Mouse (Mus musculus) gastrocnemius, postnatal 4 days (tissue): Measurements from ENCODE around the gene Gnb4. TPM values are rescaled to one million over a fixed set of nuclear protein-coding genes. Genes with fewer than 3 reads are reported as not detected.

ENCODE experiments used
- DNase-seq, 2 experiments: peaks; one replicate each; pipeline ENCODE4 v3.0.0; 2021 to 2022; ENCODE audit warnings: low spot score in 2 of 2, mixed read lengths in 2 of 2
- long read RNA-seq, 2 experiments: library from polyadenylated mRNA; stranded (forward); transcript quantifications; one replicate each; pipeline ENCODE4 v2.0.0; 2021
- total RNA-seq, 2 experiments: library from RNA; stranded (reverse); gene quantifications; 2 replicates each; pipeline ENCODE4 v1.2.3; 2021

The Gnb4 gene
- total RNA-seq, result 10 to 100 TPM; 39.1 to 39.5 TPM
- long read RNA-seq, experiment 1, full-length matches to known transcripts, result 54 of 62 reads
- long read RNA-seq, experiment 1, partial matches to known transcripts, result 3 of 62 reads
- long read RNA-seq, experiment 1, other reads (novel, unspliced or antisense), result 5 of 62 reads
- long read RNA-seq, experiment 2, full-length matches to known transcripts, result 64 of 73 reads
- long read RNA-seq, experiment 2, partial matches to known transcripts, result 5 of 73 reads
- long read RNA-seq, experiment 2, other reads (novel, unspliced or antisense), result 4 of 73 reads

DNA sequence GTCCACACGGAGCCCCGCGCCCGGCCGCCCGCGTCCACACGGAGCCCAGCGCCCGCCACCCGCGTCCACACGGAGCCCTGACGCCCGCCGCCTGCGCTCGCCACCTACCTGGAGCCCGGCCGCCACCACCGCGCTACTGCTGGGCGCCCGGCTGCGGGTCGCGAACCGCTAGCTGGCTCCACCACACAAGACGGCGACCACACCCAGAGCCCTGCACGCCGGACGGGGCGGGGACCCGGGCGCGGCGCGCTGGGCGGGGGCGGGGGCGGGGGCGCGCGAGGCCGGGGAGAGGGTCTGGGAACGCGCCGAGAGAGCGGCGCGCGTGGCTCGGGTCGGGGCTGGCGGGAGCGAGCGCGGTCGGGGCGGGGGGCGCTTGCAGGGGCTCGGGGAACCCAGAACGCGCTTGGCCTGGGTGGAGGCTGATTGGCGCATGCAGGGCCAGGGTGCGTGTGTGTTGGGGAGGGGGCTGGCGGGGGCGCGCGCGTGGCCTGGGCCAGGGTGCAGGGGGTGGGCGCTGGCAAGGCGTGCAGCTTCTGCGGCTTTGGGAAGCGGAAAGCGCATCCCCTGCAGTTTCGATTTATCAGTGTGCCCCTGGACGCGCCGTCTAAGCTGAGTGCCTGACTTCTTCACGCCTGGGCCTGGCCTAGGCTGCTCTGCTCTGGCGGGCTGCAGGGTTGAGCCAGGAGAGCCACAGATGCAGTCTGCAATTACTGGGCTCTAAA is at the start of gene Gnb4:
Gene Gnb4 (minus strand): TSS at position 255 of the 722 bp plus-strand sequence.
- DNase-seq, result peak; percentile 41 to 64

DNA sequence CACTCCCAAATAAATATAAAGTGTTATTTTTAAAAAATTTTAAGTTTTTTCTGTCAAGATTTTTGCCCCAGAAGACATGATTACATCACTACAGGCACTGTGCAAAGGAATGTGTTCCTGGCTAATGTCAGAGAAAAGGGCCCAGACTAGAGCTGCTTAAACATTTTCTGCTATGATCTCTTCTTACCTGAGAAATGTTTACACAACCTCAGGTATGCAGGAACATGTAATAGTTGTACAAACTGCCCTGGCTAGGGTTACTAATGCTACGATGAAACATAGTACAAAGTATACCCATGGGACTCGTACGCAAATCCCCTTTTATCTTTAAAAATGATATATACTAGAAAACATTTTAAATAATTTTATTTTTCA is 45.2 kb upstream of the Gnb4 start:
- no peak for DNase-seq

DNA sequence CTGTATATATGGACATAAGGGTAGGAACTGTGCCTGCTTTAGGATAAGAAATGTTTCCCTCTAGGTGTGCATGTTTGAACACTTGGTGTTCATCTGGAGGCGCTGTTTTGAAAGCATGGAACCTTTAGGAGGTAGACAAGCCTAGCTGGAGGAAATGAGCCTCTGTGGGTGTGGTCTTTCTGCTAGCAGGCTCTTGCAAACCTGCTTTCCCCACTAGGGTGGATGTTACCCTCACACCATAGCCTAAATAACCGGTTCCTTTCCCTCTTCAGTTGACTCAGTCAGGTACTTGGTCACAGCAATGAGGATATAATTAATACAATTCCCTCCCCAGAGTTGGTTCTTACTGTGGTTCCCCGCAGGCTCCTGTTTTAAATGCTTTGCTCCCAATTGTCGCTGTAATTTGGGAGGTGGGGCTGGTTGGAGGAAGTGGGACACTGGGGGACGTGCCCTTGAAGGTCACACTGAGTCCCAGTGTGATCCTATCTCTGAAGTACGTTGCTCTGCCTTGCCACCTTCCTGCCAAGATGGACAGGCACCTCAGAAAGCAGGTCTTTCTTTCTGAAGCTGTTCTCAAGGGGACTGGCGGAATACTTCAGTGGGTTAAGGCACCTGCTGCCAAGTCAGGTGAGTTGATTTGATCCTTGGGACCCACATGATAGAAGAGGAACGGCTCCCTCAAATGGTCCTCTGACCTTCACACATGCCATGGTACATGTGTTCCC is 44.6 kb upstream of the Gnb4 start:
- no peak for DNase-seq

DNA sequence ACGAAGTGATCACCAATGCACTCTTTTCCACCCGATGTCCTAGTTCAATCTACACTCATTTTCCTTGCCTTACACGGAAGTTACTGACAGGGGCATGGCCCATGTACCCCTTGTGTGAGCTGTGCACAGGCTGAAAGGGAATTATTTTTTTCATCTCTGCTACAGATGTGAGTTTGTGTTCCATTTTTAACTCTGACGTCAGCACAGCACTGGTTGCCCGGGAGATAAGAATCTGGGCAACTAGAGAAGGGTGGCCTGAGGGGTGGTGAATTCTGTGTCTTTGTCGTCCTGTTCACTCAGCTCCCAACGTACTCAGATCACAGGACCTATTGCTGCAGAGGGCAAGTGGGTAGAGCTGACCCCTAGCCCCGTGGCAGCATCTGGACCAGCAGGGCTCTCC is 43.9 kb upstream of the Gnb4 start:
- no peak for DNase-seq

DNA sequence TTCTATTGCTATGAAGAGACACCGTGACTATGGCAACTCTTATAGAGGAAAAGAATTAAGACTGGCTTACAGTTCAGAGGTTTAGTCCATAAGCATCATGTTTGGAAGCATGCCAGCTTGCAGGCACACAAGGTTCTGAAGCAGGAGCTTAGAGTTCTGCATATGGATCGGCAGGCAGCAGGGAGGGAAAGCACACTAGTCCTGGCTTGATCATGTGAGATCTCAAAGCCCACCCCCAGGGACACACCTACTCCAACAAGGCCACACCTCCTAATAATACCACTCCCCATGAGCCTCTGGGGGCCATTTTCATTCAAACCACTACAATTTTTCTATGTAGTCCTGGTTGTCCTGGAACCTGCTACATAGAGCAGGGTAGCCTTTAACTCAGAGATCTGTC is 43.1 kb upstream of the Gnb4 start:
- DNase-seq, result no peak

DNA sequence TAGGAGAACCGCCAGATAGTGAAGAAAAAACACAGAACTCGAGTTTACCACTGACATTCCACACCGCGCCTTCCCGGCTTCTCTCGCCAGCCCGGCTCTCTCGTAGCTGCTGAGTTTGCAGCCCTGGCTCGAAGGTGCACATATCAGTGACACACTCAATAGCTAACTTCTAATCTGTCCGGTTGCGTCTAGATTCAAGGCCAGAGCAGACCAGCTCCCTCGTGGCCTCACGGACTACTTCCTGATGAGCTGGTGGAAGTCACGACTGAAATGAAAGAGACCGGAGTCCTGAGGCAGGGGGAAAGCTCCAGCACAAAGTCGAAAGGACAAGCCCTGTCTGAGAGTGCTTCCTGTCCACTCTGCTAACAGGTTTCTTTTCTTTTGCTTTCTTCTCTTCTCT is 42.4 kb upstream of the Gnb4 start:
- no peak for DNase-seq

DNA sequence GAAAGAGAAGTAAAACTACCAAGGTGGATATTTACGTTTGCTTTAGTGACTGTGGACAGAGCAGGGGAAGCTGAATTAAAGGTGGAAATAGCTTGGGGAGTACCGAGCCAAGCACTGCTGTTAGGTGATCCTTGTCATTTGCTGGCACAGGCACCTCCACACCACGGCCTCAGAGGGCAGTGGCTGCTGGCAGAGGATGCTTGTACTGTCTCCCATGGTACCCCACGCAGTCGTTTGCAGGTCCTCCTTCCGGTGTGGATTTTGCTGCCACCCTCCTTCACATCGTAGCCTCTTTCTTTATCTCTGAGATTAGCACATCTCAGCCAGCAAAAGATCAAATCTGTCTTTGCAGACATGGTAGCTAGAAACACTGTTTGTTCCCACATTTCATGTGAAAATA is 42.0 kb upstream of the Gnb4 start:
- DNase-seq, result no peak

DNA sequence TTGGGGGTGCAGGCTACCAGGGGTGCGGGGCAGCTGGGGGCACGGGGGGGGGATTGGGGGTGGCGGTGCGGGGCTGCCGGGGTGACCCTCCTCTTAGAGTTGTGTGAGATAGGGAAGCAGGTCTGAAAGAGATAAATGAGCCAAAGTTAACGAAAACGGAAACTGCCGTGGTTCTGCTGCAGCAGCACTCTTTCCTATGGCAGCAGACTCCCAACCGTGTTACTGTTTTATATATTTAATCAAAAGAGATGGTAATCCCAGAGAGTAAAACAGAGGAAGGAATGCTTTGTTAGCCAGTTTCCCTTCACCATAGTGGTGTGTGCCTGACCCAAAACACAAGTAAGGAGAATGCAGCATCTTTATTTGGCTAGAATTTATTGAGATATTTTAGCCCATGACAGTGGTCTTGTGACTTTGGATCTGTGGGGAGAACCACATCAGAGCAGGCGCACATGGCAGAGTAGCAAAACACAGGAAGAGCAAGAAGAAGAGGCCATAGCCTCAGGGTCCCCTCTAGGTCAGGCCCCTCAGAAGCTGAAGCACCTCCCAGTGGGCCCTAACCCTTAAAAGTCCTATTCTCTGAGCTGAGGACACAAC is 40.1 kb upstream of the Gnb4 start:
- no peak for DNase-seq

DNA sequence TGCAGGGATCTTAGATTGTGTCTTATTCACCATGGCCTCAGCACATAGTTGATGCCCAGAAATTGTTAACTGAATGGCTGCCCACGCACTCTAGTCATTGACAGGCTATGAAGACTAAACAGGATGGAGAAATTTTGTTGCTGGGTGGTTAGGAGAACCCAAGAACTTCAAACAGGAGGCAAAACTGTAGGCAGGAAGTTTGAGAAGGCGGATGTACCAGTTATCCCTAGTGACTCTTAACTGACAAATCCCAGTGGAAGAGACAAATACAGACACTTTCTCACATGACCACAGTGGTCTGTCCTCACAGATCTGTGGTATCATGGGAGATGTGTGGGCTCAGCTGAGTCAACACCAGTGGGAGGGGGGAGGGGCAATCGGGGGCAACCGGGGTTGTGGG is 39.6 kb upstream of the Gnb4 start:
- DNase-seq, result no peak

DNA sequence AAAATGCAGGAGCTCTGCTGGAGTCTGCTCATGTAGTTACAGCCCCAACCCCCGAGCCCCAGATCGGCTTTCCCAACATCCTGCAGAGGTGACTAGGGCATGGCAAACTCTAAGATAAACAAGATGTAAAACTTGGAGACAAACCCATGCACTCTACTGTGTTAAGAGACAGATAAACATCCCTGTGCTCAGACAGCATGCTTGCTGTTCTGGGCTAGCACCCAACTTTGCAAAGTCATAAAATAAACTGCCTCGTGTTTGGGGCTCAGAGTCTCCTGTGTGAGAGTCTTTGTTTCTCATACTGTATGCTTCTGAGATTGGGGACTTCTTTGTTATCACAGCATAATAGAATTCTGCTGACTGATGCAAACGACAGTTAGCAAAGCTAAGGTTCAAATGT is 36.4 kb upstream of the Gnb4 start:
- DNase-seq, result no peak

DNA sequence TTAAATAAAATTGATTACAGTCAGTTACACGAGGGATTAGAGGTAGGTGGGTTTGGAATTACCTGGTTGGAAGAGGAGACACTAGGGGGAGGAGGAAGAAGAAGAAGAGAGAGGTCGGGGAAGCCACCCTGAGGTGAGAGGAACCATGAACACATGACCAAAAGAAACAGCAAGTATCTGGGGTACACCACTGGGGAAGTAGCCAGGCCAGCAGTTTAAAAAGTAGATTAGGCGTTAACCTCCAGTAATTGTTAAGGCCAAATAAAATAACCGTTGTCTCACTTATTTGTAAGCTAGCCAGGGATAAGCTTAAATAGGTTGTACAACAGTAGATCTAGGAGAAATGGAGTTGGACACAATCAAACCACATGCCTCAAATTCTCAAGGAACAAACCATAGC is 32.9 kb upstream of the Gnb4 start:
- no peak for DNase-seq

DNA sequence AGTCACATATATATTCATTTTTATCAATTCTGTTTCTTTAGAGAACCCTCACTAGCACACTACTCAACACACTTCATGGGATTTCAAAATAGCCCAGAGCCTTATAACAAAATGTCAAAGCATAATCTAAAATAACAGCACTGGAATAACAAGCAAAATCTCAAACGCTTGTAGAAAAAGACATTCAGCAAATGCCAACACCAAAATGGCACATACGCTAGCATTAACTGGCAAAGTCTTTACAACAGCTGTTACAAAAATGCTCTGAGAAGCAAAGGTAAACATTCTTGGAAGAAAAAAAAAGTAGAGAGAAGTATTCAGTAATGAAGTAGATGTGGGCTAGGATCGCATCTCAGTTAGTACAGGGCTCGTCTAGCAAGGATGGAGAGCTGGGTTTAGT is 30.5 kb upstream of the Gnb4 start:
- no peak for DNase-seq

DNA sequence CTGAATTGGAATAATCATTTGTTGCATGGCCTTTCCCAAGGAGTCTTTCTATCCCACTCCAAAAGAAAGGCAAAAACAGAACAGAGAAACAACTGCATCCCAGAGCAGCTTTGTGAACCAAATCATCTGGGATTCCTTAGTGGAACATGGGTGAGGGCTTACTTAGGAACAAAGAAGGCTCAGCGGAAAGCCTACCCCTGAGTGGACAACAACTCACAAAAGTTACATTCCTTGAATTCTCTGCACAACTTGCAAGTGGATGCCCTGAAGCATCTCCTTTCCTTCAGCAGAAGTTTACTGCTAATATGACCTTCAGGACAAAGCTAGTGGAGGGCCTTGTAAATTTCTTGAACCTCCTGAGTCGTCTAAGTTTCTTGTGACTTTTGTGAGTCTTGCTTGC is 28.4 kb upstream of the Gnb4 start:
- DNase-seq, result no peak

DNA sequence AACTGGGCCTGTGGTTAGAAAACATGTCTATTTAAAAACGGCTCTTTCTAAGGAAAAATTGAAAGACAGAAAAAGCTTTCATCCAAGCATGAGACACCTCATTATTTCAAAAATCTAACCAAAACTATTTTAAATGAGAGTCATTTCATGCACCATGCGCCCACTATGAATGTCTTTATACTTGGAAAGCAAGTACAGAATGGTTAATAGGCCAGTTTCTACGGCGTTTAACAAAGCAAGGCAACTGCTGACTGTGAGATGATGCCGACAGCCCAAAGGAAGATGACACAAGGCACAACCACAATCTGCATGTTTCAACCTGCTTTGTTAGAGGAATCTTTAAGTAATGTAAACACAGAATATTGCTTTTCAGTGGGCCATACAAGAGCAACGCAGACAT is 25.7 kb upstream of the Gnb4 start:
- no peak for DNase-seq

DNA sequence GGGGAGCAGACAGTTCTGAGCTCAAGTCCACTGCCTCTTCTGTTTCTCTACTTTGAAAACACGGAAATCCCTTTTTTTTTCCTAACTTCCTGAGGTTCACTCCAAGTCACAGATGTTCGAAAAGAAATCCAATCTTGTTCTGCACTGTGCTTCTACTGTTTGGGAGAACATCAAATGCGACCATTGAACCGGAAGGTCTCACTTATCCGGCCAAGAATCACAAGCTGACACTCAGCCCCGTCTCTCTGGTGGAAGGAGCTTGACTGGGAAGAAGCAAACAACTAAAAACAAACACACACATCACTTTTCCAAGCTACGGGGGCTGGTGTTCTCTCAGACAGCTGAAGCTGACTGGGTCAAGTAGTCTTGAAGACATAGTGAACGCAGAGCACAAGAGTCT is 21.9 kb upstream of the Gnb4 start:
- DNase-seq, result no peak

DNA sequence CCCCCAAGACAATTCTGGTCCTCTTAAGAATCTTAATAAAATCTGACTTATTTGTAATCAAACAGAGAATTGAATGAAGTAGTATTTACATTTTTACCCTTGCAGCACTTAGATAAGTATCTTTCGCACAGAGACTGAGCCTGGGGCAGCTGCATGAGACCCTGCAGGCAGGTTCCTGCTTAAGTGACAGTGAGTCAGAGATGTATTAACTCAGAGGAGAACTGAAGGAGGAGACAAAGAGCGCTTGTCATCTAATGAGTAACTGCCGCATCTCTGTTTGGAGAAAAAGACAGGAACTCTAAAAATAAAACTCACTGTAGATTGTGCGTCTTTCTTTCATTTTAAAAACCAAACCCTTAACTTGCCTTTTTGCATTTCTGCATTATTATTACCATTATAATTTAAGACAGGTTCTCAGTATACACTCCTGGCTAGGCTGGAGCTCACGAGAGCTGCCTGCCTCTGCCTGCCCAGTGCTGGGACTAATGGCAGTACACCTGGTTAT is 16.4 kb upstream of the Gnb4 start:
- no peak for DNase-seq

DNA sequence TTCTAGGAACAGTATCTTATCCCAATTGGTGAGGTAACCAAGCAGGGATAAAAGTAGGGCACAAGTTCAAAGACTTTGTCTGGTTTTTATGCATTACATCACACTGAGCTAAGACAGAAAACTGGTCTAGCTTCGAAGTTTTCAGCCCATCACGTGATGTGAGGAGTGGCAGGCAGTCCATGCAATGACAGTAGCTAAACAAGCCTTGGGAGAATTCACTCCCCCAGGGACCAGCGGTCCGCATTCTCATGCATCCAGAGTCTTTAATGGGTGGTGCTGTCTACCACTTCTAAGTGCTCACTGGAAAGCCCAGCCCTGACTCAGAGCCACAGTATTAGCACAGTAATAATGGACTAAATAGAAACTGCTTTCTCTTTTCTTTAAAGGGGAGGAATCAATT is 13.8 kb upstream of the Gnb4 start:
- no peak for DNase-seq

DNA sequence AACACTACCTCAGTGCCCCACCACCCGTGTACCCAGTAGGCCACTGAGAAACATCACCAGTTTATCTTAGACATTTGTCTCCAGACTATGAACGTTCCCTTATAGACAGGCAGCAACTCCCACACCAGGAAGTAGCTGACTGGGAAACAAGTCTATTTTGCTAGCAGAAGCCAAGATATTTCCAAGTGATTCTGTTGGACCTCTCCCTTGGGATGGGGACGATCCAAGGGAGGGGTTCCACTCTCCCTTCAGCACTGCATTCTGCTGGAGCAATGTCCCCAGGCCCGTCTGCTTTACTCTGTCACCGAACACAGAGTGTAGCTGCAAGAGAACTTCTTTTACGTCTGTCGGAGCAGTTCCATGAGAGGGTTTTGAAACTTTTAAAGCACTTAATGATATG is 11.8 kb upstream of the Gnb4 start:
- DNase-seq, result no peak

DNA sequence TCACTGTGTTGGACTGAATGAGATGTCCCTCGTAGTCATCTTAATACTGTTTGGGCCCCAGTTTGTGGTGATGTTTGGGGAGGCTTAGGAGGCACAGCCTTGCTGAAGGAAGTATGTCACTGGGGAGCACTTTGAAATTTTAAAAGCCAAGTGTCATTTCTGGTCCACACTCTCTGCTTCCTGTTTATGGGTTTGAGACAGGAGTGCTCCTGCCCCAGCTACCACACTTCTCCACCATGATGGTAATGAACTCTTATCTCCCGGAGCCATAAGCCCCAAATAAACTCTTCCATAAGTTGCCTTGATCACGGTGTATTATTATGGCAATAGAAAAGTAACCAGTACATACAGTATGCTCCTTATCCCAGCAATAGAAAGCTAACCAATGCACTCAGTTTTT is 5.7 kb upstream of the Gnb4 start:
- no peak for DNase-seq

DNA sequence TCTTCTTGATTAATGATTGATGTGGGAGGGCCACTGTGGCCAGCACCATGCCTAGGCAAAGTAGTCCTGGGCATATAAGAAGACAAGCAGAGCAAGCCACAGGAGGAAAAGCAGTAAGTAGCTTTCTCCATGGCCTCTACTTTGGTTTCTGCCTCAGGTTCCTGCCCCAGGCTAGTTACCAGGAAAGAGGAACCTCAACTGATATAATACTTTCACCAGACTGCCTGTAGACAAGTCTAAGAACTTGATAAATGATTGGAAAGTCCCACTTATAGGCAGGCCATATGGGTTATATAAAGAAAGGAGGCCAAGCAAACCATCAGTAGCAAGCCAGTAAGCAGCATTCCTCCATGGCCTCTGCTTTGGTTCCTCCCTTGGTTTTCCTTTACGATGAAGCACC is 5.3 kb upstream of the Gnb4 start:
- no peak for DNase-seq

DNA sequence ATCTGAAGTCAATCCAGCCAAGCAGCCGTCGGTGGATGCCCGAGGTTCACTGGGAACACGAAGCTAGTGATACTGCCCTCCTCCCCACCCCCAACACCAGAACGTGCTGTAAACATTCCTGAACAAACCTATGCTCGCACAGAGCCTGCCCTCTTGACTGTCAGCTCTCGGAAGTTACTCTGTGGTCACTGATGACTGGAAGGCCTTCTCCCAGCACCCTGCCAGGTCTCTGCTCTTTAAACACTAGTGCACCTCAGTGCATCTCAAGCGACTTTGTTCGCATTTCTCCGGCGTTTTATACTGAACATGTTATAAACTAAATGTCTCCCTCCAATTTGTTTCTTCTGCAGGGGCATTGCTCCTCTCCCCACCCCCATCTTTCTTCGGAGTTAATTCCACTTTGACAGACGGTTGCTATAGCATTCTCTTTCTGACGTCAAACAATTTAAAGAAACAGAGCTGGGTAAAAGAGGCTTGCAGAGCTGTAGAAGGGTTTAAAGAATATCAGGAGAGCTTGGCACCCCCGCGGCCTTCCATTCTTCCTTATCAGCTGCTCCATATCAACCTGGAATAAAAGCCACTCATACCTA is 763 bp upstream of the Gnb4 start:
- DNase-seq, result no peak

DNA sequence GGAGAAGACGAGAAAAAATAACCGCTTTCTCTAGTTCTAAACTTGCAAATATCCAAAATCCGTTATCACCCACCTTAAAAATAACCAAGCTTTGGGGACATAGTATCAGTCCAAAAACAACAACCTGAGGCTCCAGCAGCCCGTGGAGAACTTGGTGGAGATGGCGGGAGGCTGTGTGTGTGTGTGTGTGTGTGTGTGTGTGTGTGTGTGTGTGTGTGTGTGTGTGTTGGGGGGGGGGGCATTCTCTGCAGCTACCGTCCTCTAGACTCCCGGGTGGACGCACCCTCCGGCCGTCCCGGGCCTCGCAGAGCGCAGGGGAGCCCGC is 417 bp downstream of the Gnb4 start:
- DNase-seq, result no peak
